Mouse (Mus musculus) CH12.LX (cell line): ENCODE measurements around the gene Sall1. TPM values are rescaled to one million over a fixed set of nuclear protein-coding genes. Genes with fewer than 3 reads are reported as not detected.

Experiments
- DNase-seq: peaks from one replicate; pipeline ENCODE4 v3.0.0-alpha.2; 2013; ENCODE audit errors: extremely low read depth
- H3K27ac ChIP-seq: 2 replicates; pipeline ENCODE4 v1.5.1; 2012; ENCODE audit warnings: low read depth, mild to moderate bottlenecking, control low read depth, moderate library complexity; ENCODE audit not compliant: insufficient read depth
- H3K27me3 ChIP-seq: replicated peaks from 2 replicates; pipeline ENCODE3; 2012; ENCODE audit warnings: inconsistent platforms
- H3K36me3 ChIP-seq, 2 experiments: replicated peaks in 1 of 2; 2 replicates each; pipeline versions ENCODE3 to v1.6.1; 2012; ENCODE audit warnings: inconsistent platforms in 1 of 2, low read length in 1 of 2, mild to moderate bottlenecking in 1 of 2, mixed read lengths in 1 of 2, moderate library complexity in 1 of 2; ENCODE audit not compliant: control insufficient read depth in 1 of 2, insufficient read depth in 1 of 2
- H3K4me1 ChIP-seq, 2 experiments: 2 replicates each; pipeline ENCODE4 v1.6.1; 2012; ENCODE audit warnings: inconsistent platforms in 1 of 2, moderate library complexity in 1 of 2; ENCODE audit not compliant: insufficient read depth in 2 of 2, control insufficient read depth in 1 of 2
- H3K4me2 ChIP-seq: 2 replicates; pipeline ENCODE4 v1.6.1; 2012; ENCODE audit warnings: low read depth, mild to moderate bottlenecking, control low read depth; ENCODE audit not compliant: poor library complexity, insufficient read depth, severe bottlenecking
- H3K4me3 ChIP-seq, 3 experiments: fragments of 150-350 bp in 1 of 3; sonication (generic) in 1 of 3; replicated peaks in 1 of 3; 2 replicates each; pipeline versions ENCODE3 to v1.5.1; 2011 to 2012; ENCODE audit warnings: low read depth in 2 of 3, low read length in 2 of 3, mild to moderate bottlenecking in 2 of 3, moderate library complexity in 2 of 3, control low read depth in 1 of 3, improper control_type of control experiment in 1 of 3, inconsistent platforms in 1 of 3, mixed read lengths in 1 of 3; ENCODE audit not compliant: poor library complexity in 1 of 3
- H3K79me2 ChIP-seq: replicated peaks from 2 replicates; pipeline ENCODE4 v1.6.1; 2012; ENCODE audit warnings: mild to moderate bottlenecking, moderate library complexity; ENCODE audit not compliant: control insufficient read depth, poor library complexity, insufficient read depth, severe bottlenecking; ENCODE audit errors: extremely low read depth
- H3K9ac ChIP-seq: 2 replicates; pipeline ENCODE4 v1.6.1; 2012; ENCODE audit warnings: low read depth, mild to moderate bottlenecking, control low read depth, moderate library complexity; ENCODE audit not compliant: insufficient read depth
- H3K9me3 ChIP-seq: replicated peaks from 2 replicates; pipeline ENCODE3; 2012; ENCODE audit warnings: low read length, inconsistent platforms, mixed read lengths
- BHLHE40 ChIP-seq: IDR thresholded peaks from 2 replicates; pipeline ENCODE4 v1.6.1; 2011; ENCODE audit warnings: mild to moderate bottlenecking, low read depth, low read length, improper control_type of control experiment
- CHD1 ChIP-seq: IDR thresholded peaks from 2 replicates; pipeline ENCODE4 v1.6.1; 2012; ENCODE audit warnings: low read depth, low read length, improper control_type of control experiment, inconsistent platforms
- CHD2 ChIP-seq: IDR thresholded peaks from 2 replicates; pipeline ENCODE4 v1.6.1; 2011; ENCODE audit warnings: low read length, improper control_type of control experiment
- CTCF ChIP-seq, 2 experiments: IDR thresholded peaks in 1 of 2; conservative IDR thresholded peaks in 1 of 2; 2 replicates each; pipeline ENCODE4 v1.5.1; 2011 to 2012; ENCODE audit warnings: low read depth in 2 of 2, low read length in 2 of 2, improper control_type of control experiment in 1 of 2, inconsistent platforms in 1 of 2, mild to moderate bottlenecking in 1 of 2, moderate library complexity in 1 of 2
- E2F4 ChIP-seq: IDR thresholded peaks from 2 replicates; pipeline ENCODE4 v1.6.1; 2011; ENCODE audit warnings: low read depth, low read length, improper control_type of control experiment; ENCODE audit not compliant: insufficient replicate concordance
- ELF1 ChIP-seq: IDR thresholded peaks from 2 replicates; pipeline ENCODE4 v1.6.1; 2014; ENCODE audit warnings: low read depth, mild to moderate bottlenecking, inconsistent platforms, low read length, improper control_type of control experiment
- ETS1 ChIP-seq: conservative IDR thresholded peaks from 2 replicates; pipeline ENCODE4 v1.6.1; 2012; ENCODE audit warnings: low read depth, mild to moderate bottlenecking, inconsistent platforms, low read length, improper control_type of control experiment, moderate library complexity
- GABPA ChIP-seq: IDR thresholded peaks from 2 replicates; pipeline ENCODE4 v1.6.1; 2012; ENCODE audit warnings: low read depth, low read length, improper control_type of control experiment, inconsistent platforms; ENCODE audit not compliant: insufficient replicate concordance
- JUN ChIP-seq: IDR thresholded peaks from 2 replicates; pipeline ENCODE4 v1.6.1; 2011; ENCODE audit warnings: low read depth, mild to moderate bottlenecking, low read length, improper control_type of control experiment, moderate library complexity; ENCODE audit not compliant: insufficient read depth
- MXI1 ChIP-seq: IDR thresholded peaks from 2 replicates; pipeline ENCODE4 v1.6.1; 2011; ENCODE audit warnings: mild to moderate bottlenecking, low read depth, low read length, improper control_type of control experiment
- NELFE ChIP-seq: IDR thresholded peaks from 2 replicates; pipeline ENCODE4 v1.6.1; 2011; ENCODE audit warnings: low read depth, low read length, improper control_type of control experiment
- PAX5 ChIP-seq: IDR thresholded peaks from 2 replicates; pipeline ENCODE4 v1.6.1; 2012; ENCODE audit warnings: low read length, inconsistent platforms, mixed read lengths
- RCOR1 ChIP-seq: conservative IDR thresholded peaks from 2 replicates; pipeline ENCODE4 v1.6.1; 2012; ENCODE audit warnings: low read depth, mild to moderate bottlenecking, inconsistent platforms, low read length, improper control_type of control experiment
- SIN3A ChIP-seq: IDR thresholded peaks from 2 replicates; pipeline ENCODE4 v1.6.1; 2012; ENCODE audit warnings: low read length, improper control_type of control experiment, inconsistent platforms
- SMC3 ChIP-seq: IDR thresholded peaks from 2 replicates; pipeline ENCODE4 v1.6.1; 2011; ENCODE audit warnings: low read depth, low read length, improper control_type of control experiment
- TBP ChIP-seq: conservative IDR thresholded peaks from 2 replicates; pipeline ENCODE4 v1.6.1; 2011; ENCODE audit warnings: low read depth, low read length, improper control_type of control experiment
- UBTF ChIP-seq: IDR thresholded peaks from 2 replicates; pipeline ENCODE4 v1.6.1; 2012; ENCODE audit warnings: low read depth, mild to moderate bottlenecking, inconsistent platforms, low read length, improper control_type of control experiment, moderate library complexity
- USF1 ChIP-seq: IDR thresholded peaks from 2 replicates; pipeline ENCODE4 v1.6.1; 2014; ENCODE audit warnings: low read depth, mild to moderate bottlenecking, inconsistent platforms, low read length, improper control_type of control experiment
- ZKSCAN1 ChIP-seq: IDR thresholded peaks from 2 replicates; pipeline ENCODE4 v1.6.1; 2012; ENCODE audit warnings: low read depth, inconsistent platforms, low read length, improper control_type of control experiment, borderline replicate concordance
- dilution Hi-C: fragments of 300-500 bp; cut with MboI; formaldehyde crosslinking; loops from 2 replicates; pipeline ENCODE4 v1.14.3; 2020; ENCODE audit warnings: low sequenced_read_pairs; ENCODE audit not compliant: extremely low pct_unique_long_range_greater_than_20kb, extremely low pct_ligation_motif_present
- in situ Hi-C: fragments of 300-500 bp; cut with MboI; formaldehyde crosslinking; loops from 3 replicates; pipeline ENCODE4 v1.14.3; 2019; ENCODE audit warnings: low sequenced_read_pairs, low pct_ligation_motif_present, low pct_unique_long_range_greater_than_20kb, mixed read lengths
- polyA plus RNA-seq: library from polyadenylated mRNA; unstranded; fragments of >175 nt; gene quantifications from 2 replicates; pipeline ENCODE4 v1.2.1, GENCODE M21; 2012; ENCODE audit warnings: low read depth; ENCODE audit not compliant: insufficient read length
- total RNA-seq, 2 experiments: library from RNA; depleted of rRNA; stranded (reverse); fragments of 300-350 nt in 1 of 2; fragments of >200 nt in 1 of 2; gene quantifications; 2 replicates each; pipeline ENCODE4 v1.2.3; 2012 to 2014

The Sall1 gene
- total and polyA plus RNA-seq, 3 experiments: not detected

- Histone ChIP-seq H3K9me3 (peaks cover 59% of the 10 kb centered on the region), H3K4me3 (no peak overlapping the region), H3K4me2 (no peak overlapping the region), H3K27me3 (no peaks in the 10 kb centered on the region), H3K36me3 (no peaks in the 10 kb centered on the region), H3K4me1 (peaks cover 0 to 3% of the 10 kb centered on the region in 2 experiments; a peak in 1 of 4 replicates), H3K9ac (no peak overlapping the region), H3K79me2 (no peaks in the 10 kb centered on the region), H3K27ac (no peak overlapping the region)
- dilution Hi-C loops (no loop called here), in situ Hi-C loops (no loop called here)
- no peak for DNase-seq
- no peak for TF ChIP-seq CHD1
Observed at GRCm38 (mm10) chr8:89043371-89043841, 556 bp downstream of the Sall1 start.

- Histone ChIP-seq H3K27ac (no peak overlapping the region), H3K4me3 (no peak overlapping the region), H3K27me3 (no peaks in the 10 kb centered on the region), H3K9ac (no peak overlapping the region), H3K79me2 (no peaks in the 10 kb centered on the region), H3K4me2 (no peak overlapping the region), H3K4me1 (no peaks in the 10 kb centered on the region), H3K9me3 (peaks cover 56% of the 10 kb centered on the region), H3K36me3 (no peaks in the 10 kb centered on the region)
- DNase-seq: no peak
- TF ChIP-seq CHD1 (no peak), E2F4 (no peak), SMC3 (no peak), CHD2 (no peak), JUN (no peak), TBP (no peak), ZKSCAN1 (no peak), RCOR1 (no peak), ETS1 (no peak), MXI1 (no peak), PAX5 (no peak), USF1 (no peak), ELF1 (no peak), UBTF (no peak), BHLHE40 (no peak), CTCF (conservative IDR thresholded peaks at IDR 0.05 in 1 of 2, IDR thresholded peaks at IDR 0.05 in 1 of 2; ENCODE audit: low read depth in 2 of 2, low read length in 2 of 2) (no peak), GABPA (no peak), SIN3A (no peak), NELFE (no peak)
- in situ Hi-C loops (no loop called here), dilution Hi-C loops (no loop called here)
Observed at GRCm38 (mm10) chr8:89042560-89043370, 1.2 kb downstream of the Sall1 start.
